Mouse (Mus musculus) kidney, embryonic 16.5 days (tissue): ENCODE measurements around the gene Hpgd. TPM values are rescaled to one million over a fixed set of nuclear protein-coding genes. Genes with fewer than 3 reads are reported as not detected.
"Not testable (repeated sequence)": the region's sequence is repeated elsewhere in the genome, so short reads cannot be mapped to it uniquely, and the experiment has no call there.

Experiments used
- ATAC-seq: fragments of 200-750 bp; cut with Nextera tagmentation; 2 replicates; pipeline ENCODE4 v1.8.0; 2017; ENCODE audit warnings: moderate TSS enrichment; ENCODE audit not compliant: low FRiP score, low TSS enrichment
- H3K27ac ChIP-seq: fragments of 300-500 bp; sonication (generic); 2 replicates; pipeline ENCODE4 v1.5.1; 2014; ENCODE audit warnings: low read length
- H3K27me3 ChIP-seq: fragments of 300-500 bp; sonication (generic); 2 replicates; pipeline ENCODE4 v1.6.1; 2014; ENCODE audit warnings: low read length, control low read depth, mixed read lengths; ENCODE audit not compliant: insufficient read depth
- H3K36me3 ChIP-seq: fragments of 300-500 bp; sonication (generic); 2 replicates; pipeline ENCODE4 v1.6.1; 2014; ENCODE audit warnings: low read length, control low read depth, mixed read lengths; ENCODE audit not compliant: insufficient read depth
- H3K4me1 ChIP-seq: fragments of 300-500 bp; sonication (generic); 2 replicates; pipeline ENCODE4 v1.6.1; 2014; ENCODE audit warnings: low read length, control low read depth, mixed read lengths; ENCODE audit not compliant: insufficient read depth
- H3K4me2 ChIP-seq: fragments of 300-500 bp; sonication (generic); replicated peaks from 2 replicates; pipeline ENCODE4 v1.6.1; 2014; ENCODE audit warnings: low read depth, low read length
- H3K4me3 ChIP-seq: fragments of 300-500 bp; sonication (generic); 2 replicates; pipeline ENCODE4 v1.5.1; 2014; ENCODE audit warnings: mild to moderate bottlenecking, low read length
- H3K9ac ChIP-seq: fragments of 300-500 bp; sonication (generic); replicated peaks from 2 replicates; pipeline ENCODE4 v1.6.1; 2014; ENCODE audit warnings: low read length
- H3K9me3 ChIP-seq: fragments of 300-500 bp; sonication (generic); 2 replicates; pipeline ENCODE4 v1.6.1; 2016; ENCODE audit warnings: low read length, control low read depth
- WGBS: fragments of 180-500 bp; shearing (Covaris S2); extraction: QIAGEN DNeasy Blood & Tissue Kit; methylation state at CpG from one replicate; pipeline ENCODE4 v1.1.7; 2014; 5-methylcytosine and 5-hydroxymethylcytosine counted together
- polyA plus RNA-seq: library from polyadenylated mRNA; unstranded; fragments of >200 nt; fragmentation: Nextera tagmentation; extraction: Ambion mirVana; gene quantifications from 2 replicates; pipeline ENCODE4 v1.2.1, GENCODE M21; 2015

Hpgd gene
- 22.5 and 26.2 TPM in 2 replicates for polyA plus RNA-seq

DNA sequence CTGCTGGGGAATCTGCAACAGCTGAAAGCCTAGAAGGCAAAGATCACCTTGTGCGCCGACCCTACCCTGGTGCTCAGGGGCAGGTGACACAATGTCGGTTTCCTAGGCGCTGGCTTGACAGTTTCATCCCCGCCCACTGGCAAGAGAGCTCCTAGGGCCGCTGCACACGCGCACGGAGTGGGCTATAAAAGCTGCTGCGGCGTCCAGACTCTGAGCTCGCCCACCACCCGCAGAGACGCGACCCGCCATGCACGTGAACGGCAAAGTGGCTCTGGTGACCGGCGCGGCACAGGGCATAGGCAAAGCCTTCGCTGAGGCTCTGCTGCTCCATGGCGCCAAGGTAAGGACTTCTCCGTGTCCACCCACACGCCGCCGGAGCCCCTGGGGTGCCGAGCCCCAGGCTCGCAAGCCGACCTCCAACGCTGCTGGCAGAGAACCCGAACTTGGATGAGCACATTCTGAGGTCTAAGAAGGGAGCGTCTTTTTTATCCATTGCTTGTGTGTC is at the start of gene Hpgd:
Gene Hpgd, plus strand, starts transcription at position 213 of the 505 bp plus-strand sequence.
- Histone ChIP-seq H3K9ac (peak within 1 kb of the TSS; percentile 71), H3K4me1 (peaks cover 15% of the 10 kb centered on the region; the same call in 1 of the 2 replicates), H3K9me3 (no peaks in the 10 kb centered on the region), H3K4me2 (peak within 1 kb of the TSS; percentile 78), H3K36me3 (no peaks in the 10 kb centered on the region), H3K27ac (0 out of 2 replicates have a peak within 1 kb of the TSS, but pooled peaks have one; percentile 29), H3K4me3 (peak within 1 kb of the TSS; percentile 65), H3K27me3 (no peaks in the 10 kb centered on the region; the same call in none of the 2 replicates)
- ATAC-seq, result peak; percentile 94
- WGBS, result under 1% methylated on average over 33 of the region's 33 CpGs

GRCm38 (mm10) chr8:56251728-56252127 is 42.7 kb upstream of the Hpgd start:
- WGBS, result 82% methylated on average over 3 of the region's 3 CpGs
- not testable (repeated sequence) for ATAC-seq, H3K9ac ChIP-seq

GRCm38 (mm10) chr8:56252314-56252713 is 42.1 kb upstream of the Hpgd start:
- Histone ChIP-seq H3K36me3 (no peaks in the 10 kb centered on the region), H3K27ac (no peak overlapping the region), H3K9me3 (no peaks in the 10 kb centered on the region), H3K4me2 (no peak overlapping the region), H3K4me3 (no peak overlapping the region), H3K4me1 (no peaks in the 10 kb centered on the region), H3K27me3 (no peaks in the 10 kb centered on the region), H3K9ac (no peak overlapping the region)
- ATAC-seq, result no peak
- 83% methylated on average over 1 of the region's 1 CpGs for WGBS

More at GRCm38 (mm10) chr8:56251728-56252127, 42.7 kb upstream of the Hpgd start:
- not testable (repeated sequence) for H3K4me1 ChIP-seq, H3K4me2 ChIP-seq, H3K4me3 ChIP-seq, H3K9me3 ChIP-seq, H3K36me3 ChIP-seq, H3K27me3 ChIP-seq, H3K27ac ChIP-seq

- H3K36me3 ChIP-seq, result no peaks in the 10 kb centered on the region
- ATAC-seq, result no peak
- no peaks in the 10 kb centered on the region for H3K27me3 ChIP-seq
- no peaks in the 10 kb centered on the region for H3K4me1 ChIP-seq
- H3K4me2 ChIP-seq, result no peak overlapping the region
- WGBS, result 86% methylated on average over 1 of the region's 1 CpGs
- no peak overlapping the region for H3K9ac ChIP-seq
- no peaks in the 10 kb centered on the region for H3K9me3 ChIP-seq
- H3K27ac ChIP-seq, result no peak overlapping the region
- no peak overlapping the region for H3K4me3 ChIP-seq
Measured at GRCm38 (mm10) chr8:56261190-56261589, 33.2 kb upstream of the Hpgd start.

DNA sequence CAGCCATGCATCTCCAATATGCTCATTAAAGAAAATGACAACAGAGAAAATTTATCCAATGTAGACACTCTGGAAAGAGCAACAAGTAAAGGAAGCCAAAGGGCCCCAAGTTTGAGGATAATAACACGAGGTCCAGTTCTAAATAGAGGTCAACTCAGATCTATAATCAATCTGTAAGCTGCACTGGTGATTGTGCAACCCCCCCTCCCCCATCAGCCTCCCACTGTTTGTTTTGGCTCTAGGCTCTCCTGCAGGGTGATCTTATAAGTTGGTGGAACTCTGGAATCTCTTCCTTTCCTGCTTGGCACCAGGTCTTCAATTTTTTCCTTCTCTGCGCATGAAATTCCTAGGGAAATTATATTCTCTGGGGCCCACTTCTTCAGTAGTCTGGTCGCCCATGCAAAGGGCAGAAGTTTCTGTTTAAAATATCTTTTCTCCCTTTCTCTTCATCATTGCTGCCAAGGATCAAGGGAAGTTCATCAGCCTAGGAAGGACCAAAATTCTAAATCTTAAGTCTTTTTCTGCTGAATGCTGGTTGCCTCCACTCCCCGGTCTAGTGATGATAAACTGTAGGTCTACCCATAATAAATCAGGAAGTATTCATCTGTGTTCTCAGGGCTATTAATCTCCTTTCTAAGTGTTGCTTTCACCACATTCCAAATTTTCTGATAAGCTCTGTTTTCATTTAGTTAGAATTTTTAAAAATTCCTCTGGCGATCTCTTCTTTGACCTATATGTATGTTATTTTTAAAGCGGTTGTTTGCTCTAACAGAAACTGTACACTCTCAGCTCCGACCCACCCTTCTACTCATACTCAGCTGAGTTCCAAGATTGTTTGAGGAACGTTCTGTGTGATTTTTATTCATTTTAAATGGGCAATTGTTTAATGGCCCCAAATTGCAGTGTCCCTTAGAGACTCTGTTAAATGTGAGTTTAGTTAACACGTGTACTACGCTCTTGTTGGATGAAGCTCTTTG is 24.4 kb upstream of the Hpgd start:
- no peaks in the 10 kb centered on the region for H3K27me3 ChIP-seq
- H3K4me3 ChIP-seq, result no peak overlapping the region
- no peak overlapping the region for H3K9ac ChIP-seq
- H3K36me3 ChIP-seq, result no peaks in the 10 kb centered on the region
- peak overlapping the region; percentile 32; the same call in 1 of the 2 replicates for H3K27ac ChIP-seq
- H3K9me3 ChIP-seq, result no peaks in the 10 kb centered on the region
- peak; percentile 93 for ATAC-seq
- WGBS, result 39% methylated on average over 10 of the region's 10 CpGs
- H3K4me1 ChIP-seq, result 0 out of 2 replicates have a peak, but pooled peaks cover 3% of the 10 kb centered on the region
- no peak overlapping the region for H3K4me2 ChIP-seq

- Histone ChIP-seq H3K27me3 (no peaks in the 10 kb centered on the region), H3K9ac (no peak overlapping the region), H3K36me3 (no peaks in the 10 kb centered on the region), H3K9me3 (no peaks in the 10 kb centered on the region), H3K4me2 (no peak overlapping the region), H3K4me1 (0 out of 2 replicates have a peak, but pooled peaks cover 3% of the 10 kb centered on the region), H3K27ac (no peak overlapping the region), H3K4me3 (no peak overlapping the region)
- ATAC-seq, result no peak
- 72% methylated on average over 1 of the region's 1 CpGs for WGBS
Measured at GRCm38 (mm10) chr8:56272934-56273333, 21.5 kb upstream of the Hpgd start.

DNA sequence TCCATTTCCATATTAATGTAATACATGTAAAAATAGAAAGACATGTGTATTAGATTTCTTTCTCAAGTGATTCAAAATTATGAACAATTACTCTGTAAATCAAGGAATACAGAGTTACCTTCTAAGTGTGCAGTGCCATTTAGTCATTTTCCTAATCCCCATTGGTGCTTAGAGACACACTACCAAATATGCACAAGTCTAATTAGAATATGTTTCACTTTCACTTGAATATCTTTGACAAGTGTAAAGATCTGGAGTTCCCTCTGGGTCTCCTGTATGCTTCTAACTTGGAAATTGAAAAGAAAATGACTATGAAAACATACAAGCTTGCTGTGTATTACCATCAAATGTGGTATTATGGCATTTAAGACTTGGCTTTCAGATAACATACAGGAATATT is 19.1 kb upstream of the Hpgd start:
- H3K27ac ChIP-seq, result no peak overlapping the region
- no peak overlapping the region for H3K4me2 ChIP-seq
- ATAC-seq, result no peak

GRCm38 (mm10) chr8:56277810-56278528 is 16.4 kb upstream of the Hpgd start:
- no peak overlapping the region for H3K4me2 ChIP-seq
- no peak for ATAC-seq
- no peaks in the 10 kb centered on the region for H3K4me1 ChIP-seq
- H3K27me3 ChIP-seq, result no peaks in the 10 kb centered on the region
- WGBS, result 86% methylated on average over 7 of the region's 9 CpGs
- no peaks in the 10 kb centered on the region for H3K9me3 ChIP-seq
- no peak overlapping the region for H3K4me3 ChIP-seq
- no peak overlapping the region for H3K9ac ChIP-seq
- no peak overlapping the region for H3K27ac ChIP-seq
- H3K36me3 ChIP-seq, result no peaks in the 10 kb centered on the region

More for the DNA sequence above, 19.1 kb upstream of the Hpgd start:
- no peak overlapping the region for H3K4me3 ChIP-seq
- H3K36me3 ChIP-seq, result no peaks in the 10 kb centered on the region
- no peaks in the 10 kb centered on the region for H3K4me1 ChIP-seq
- no peak overlapping the region for H3K9ac ChIP-seq
- H3K9me3 ChIP-seq, result no peaks in the 10 kb centered on the region
- H3K27me3 ChIP-seq, result no peaks in the 10 kb centered on the region

DNA sequence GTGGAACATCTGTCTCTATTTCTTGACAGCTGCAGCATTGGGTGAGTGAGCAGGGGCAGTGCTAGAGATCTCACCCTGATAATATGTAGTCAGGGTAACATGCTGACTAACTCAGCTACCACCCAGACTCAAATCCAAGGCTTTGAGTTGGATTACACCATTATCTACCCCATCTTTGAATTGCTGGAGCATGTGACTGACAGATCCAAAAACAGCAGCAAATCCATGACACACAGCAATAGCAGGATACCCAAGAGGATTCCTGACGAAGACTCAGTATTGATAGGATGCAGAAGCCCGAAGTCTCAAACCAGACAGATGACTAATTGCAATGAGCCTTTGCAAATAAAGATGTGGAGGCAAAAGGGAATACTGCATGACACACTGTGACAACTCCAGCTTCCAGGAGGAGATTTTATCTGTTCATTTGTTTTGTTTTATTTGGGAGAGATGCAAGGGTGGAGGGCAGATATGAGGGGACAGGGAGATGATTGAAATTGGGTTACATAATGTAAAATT is 15.8 kb upstream of the Hpgd start:
- Histone ChIP-seq H3K4me3 (no peak overlapping the region), H3K4me2 (no peak overlapping the region), H3K27me3 (no peaks in the 10 kb centered on the region), H3K9me3 (no peaks in the 10 kb centered on the region), H3K36me3 (no peaks in the 10 kb centered on the region), H3K4me1 (no peaks in the 10 kb centered on the region), H3K9ac (no peak overlapping the region), H3K27ac (no peak overlapping the region)
- WGBS, result 74% methylated on average over 2 of the region's 2 CpGs
- ATAC-seq, result no peak
